Mouse (Mus musculus) embryonic fibroblast, embryonic 13.5 days (primary cell): ENCODE measurements around the gene Tbc1d1.

Experiments used
- CTCF ChIP-seq: IDR thresholded peaks from 2 replicates; pipeline ENCODE4 v1.5.1; 2011; ENCODE audit warnings: mild to moderate bottlenecking, control low read depth, low read length, moderate library complexity, borderline replicate concordance; ENCODE audit not compliant: insufficient read depth
- POLR2A ChIP-seq: IDR thresholded peaks from 2 replicates; pipeline ENCODE4 v1.6.1; 2011; ENCODE audit warnings: low read depth, mild to moderate bottlenecking, control low read depth, low read length, moderate library complexity

- TF ChIP-seq POLR2A (no peak), CTCF (no peak)
Observed at GRCm38 (mm10) chr5:64279668-64280067, 123.6 kb downstream of the Tbc1d1 start.
